Mouse (Mus musculus) brain, adult 10 weeks (tissue): ENCODE measurements around the gene Toporsl. TPM values are rescaled to one million over a fixed set of nuclear protein-coding genes. Genes with fewer than 3 reads are reported as not detected.

Experiments used
- polyA plus RNA-seq: library from polyadenylated mRNA; stranded (reverse); fragments of 350-450 nt; fragmentation: Illumina TruSeq; extraction: RNeasy Lipid Tissue Mini Kit (QIAGEN cat#74804); gene quantifications from one replicate; pipeline ENCODE4 v1.2.3, GENCODE M21; 2015; ENCODE audit warnings: low read depth, low replicate concordance

Gene Toporsl
- polyA plus RNA-seq: not detected

GRCm38 (mm10) chr4:52595927-52596326, at the start of gene Toporsl:
TSS of gene Toporsl (plus strand) at chr4:52596274.

Other genes starting within 250 kb of the Toporsl start
- 5.0 TPM for gene Smc2, start 157.0 kb upstream of the Toporsl start, polyA plus RNA-seq
- 9.0 TPM for gene Vma21-ps, start 99.0 kb upstream of the Toporsl start, polyA plus RNA-seq
- not detected for gene Olfr275, start 218.3 kb downstream of the Toporsl start, polyA plus RNA-seq